Mouse (Mus musculus) retina, postnatal 7 days (tissue): ENCODE measurements around the gene Olfr347.

Experiments
- DNase-seq: peaks from one replicate; pipeline ENCODE4 v3.0.0-alpha.2; 2012; ENCODE audit warnings: low read depth, low spot score

The Olfr347 gene

GRCm38 (mm10) chr2:36731602-36732001, at the start of gene Olfr347:
Olfr347 (plus strand) TSS chr2:36731902.
- DNase-seq = no peak

- DNase-seq = no peak
Observed at GRCm38 (mm10) chr2:36685488-36685887, 46.2 kb upstream of the Olfr347 start, which contains the start of gene Olfr346. Olfr346 (plus strand) TSS chr2:36685788.

DNA sequence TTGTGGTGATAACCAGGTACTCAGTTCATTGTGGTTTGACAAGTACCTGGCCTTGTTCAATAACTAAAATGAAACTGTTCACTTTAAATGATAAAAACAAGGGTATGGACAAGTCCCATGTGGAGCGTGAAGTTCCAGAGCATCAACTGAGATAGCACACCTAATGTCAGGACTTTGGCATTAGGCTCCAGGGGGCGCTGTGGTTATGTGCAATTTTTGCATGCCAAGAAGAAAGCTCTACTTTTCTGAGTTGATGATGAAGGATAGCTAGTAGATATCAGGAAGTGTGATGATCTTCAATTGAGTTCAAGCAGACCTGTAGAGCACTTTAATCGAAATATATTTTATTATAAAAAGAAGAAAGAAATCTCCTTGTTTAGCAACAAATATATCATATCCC, 4.5 kb downstream of the Olfr347 start:
- no peak for DNase-seq

DNA sequence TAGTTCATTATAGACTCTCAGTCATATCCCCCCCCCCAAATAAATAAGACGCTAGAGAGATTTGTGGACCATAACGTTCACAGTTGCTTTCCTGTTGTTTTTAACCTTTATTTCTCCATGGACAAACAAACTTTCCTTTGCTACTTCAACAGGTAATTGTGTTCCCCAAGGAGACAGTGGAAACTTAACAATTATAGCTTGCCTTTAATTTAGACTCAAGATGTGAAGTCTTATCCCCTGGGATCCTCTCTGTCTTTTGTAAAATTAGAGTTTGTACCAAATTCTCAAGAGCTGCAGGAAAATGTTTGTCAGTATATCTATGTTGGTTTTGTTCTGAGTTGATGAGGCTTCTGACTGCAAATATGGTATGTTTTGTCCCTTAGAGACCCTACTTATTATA, 52.3 kb downstream of the Olfr347 start, which contains the start of gene Olfr348:
Gene Olfr348, plus strand, starts transcription at position 301 of the 400 bp plus-strand sequence.
- no peak for DNase-seq
